Mouse (Mus musculus) cerebellum, adult 18-20 months (tissue): ENCODE data around the gene Card19.

Experiments
- DNase-seq, 2 experiments: peaks; one replicate each; pipeline ENCODE4 v3.0.0; 2021

Gene Card19

DNA sequence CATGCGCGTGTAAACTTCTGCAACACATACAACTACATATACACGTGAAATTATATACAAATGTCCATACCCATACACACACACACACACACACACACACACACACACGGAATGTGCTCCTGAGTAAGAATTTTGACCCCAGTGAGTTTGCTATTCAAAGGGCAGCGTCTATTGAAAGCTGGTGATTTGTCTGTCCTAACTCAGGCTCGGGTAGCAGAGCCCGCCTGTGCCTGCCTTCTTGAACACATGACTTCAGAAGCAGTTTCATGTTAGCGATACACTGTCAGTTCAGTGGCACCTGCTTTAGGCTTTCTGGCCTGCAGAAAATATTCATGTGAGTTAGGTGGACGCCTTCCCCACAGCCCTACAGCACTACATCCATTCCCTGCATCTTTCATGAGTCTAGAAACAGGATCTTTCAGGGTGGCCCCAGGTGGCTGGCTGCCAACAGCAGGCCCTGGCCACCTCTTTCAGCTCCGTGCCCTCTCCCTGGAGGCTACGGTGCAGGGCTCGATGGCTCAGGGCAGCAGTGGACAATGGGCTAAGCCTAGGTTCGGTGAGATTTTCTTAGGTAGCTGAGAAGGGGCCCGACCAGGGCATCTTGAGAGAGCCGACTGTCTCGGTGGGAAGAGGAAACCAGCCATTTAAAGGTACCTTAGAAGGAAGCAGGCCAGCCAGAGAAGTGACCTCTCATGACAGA, 23.5 kb downstream of the Card19 start:
- no peak for DNase-seq

DNA sequence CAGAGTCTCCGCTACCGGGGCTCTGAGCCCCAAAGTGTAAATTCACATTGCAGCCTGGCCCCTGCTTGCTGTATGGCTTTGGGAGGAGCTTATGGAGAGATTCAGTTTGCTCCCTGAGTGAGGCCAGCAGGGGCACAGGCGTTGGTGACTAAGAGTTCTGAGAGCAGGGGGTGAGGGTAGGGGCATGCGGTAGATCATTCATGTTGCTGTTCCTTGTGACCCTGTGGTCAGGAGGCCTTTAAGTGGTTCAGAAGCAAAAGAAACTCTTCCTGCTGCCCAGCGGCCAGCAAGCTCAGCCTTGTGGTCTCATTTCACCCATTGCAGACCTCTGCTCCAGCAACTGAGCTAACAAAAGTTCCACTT, 24.2 kb downstream of the Card19 start:
- DNase-seq = no peak

DNA sequence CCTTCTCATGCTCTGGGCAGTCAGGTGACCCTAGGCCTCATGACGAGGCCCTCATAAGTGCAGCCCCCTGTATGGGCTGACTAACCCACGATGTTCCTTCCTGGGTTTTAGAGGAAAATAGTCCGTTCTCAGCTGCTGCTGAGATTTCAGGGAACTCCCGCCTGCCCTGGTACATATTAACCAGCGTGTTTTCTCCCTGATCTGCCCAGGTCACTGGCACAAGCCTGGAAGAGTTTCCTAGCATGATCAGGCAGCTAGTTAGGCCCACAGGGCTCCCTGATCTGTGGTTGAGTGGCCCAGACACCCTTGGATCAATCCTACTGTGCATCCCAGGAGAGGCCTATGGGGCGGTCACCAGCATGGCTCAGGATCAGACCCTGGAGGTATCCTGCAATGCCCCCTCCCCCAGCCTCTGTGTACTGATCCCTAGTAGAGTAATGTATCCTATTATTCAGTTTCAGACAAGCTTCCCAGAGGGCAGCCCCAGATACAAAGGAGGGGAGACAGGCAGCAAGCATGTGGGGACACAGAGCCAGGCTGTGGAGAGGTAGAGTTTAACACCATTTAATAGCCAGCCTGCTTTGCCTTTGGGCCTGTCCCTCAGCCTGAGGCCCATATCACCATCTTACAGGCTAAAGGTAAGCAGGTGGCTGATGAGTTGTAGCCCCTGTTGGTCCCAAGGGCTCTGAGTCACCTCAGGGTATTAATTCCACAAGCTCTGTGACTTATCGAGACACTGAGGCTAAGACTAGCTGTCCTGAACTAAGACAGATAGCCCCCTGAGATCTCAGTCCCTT, 24.8 kb downstream of the Card19 start:
- DNase-seq = no peak

DNA sequence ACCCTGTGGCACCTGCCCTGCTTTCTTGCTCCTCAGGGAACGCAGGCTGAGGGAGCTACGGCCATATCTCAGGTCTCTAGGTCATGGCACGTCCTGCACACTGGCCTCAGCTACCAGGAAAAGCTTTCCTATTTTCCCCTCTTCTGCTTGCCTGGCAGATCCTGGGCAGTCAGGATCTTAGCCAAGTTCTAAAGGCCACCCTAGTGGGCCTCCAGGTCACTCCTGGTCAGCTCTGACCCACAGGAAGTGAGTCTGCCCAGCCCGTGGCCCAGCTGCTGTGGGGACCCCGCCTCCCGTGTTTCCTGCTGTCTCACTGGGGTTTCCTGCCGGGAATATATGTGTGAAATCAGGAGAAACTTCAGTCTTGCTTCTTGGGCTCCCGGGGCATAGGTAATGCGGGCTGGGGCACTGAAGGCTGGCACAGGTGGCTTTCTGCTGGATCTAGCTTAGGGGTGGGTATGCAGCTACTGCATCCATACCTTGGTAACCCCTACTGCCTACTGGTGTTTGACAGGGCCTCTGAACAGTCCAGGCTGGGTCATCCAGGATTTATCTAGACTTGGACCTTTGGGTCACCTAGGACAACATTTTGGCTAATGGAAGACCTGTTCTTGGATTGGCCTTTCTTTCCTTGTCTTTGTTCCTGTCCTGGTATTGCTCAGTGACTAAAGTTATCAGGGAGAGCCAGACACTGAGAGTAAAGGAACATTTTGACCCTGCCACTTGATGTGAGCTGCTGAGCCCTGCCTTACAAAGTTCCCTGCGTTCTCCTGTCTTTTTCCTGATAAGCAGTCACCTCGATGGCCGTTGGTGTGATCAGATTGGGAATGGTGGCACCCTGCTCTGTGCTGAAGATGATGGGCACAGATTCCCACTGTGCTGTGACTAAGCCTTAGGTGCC, 25.6 kb downstream of the Card19 start:
- DNase-seq = no peak

DNA sequence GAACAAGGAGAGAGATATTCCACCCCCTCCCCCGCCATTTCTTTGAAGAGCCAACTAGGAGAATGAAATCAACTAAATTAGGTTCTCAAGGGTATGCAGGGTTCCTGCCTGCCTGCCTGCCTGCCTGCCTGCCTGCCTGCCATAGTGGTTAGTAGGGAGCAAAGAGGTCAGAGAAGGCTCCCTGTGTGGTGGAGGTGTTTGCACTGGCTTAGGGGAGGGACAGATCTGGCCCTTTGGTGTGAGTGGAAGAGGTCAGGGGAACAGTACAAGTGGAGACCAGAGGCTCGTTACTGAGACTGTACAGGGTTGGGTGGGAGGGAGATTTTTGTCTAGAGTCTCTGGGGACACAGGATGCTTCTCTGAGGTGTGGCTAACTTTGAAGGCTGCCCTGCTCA, 26.9 kb downstream of the Card19 start:
- DNase-seq = no peak

DNA sequence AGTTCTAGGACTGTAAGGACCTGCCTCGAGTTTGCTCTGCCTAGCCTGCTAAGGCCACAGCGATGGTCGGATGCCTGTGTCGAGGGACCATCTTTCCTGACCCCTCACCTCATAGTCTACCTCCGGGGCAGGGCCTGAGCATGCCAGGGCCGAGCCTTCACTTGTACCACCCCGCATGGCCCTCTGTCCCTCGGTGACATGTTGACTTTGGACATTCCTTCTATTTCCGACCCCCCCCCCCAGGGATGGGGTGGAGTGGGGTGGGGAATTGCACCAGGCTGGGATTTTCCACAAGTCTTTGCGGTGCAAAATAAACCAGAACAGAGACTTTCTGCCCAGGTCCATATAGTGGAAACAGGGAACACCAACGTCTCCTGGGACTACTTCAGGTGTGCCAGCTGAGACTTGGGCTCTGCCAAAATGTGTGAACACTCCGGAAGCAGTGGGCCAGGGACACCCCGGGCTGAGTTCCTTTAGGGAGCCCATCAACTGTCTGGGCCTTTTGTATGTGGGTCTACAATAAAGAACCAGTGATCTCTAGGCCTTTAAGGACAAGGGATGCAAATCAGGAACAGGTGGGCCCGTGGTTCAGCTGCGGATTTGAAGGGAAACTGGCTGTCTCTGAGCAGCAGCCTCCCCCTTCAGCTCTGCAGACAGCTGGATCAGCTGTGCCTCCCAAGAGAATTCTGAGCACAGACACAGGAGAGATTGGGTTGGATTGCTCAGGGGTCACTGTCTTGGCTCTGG, 27.4 kb downstream of the Card19 start:
- no peak for DNase-seq

DNA sequence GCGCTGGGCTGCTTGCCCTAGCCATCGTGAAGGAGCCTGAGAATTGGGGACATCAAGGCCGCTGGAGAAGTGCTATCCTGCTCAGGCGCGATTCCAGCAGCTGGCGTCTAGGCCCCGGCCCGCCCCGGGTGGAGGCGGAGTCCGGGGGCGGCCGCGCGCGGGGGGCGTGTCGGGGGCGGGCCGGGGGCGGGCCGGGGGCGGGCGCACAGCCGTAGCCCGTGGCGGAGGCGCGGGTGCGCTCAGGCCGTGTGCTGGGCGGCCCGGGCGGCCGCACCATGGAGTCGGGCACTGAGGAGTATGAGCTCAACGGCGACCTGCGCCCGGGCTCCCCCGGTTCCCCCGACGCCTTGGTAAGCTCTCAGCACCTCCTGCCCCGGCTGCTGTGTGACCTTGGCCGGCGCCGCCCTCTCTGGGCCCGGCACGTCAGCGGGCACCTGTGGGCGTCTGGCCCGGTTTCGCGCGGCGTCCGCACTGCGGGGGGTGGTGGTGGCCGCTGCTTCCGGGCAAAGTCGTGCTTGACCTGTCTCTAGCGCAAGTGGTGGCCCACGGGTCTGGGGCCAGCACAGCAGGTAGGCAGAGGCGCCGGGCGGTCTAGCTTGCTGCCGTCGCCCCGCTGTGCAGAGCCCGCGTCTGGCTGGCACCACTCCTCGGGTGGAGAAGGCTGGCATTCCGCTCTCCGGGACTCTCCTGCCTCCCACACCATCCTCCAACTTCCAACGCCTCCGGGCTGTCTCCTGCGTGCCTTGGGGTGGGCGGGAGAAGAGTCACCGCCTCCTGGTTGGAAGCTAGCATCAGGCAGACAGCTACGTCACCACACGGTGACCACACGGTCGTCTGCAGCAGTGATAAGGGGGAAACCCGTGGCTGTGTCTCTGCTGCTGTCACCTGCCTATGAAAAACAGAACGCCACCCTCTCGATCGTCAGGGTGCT, 28.3 kb downstream of the Card19 start, which contains the start of gene Ninj1:
Gene Ninj1 (plus strand): TSS at position 198 of the 931 bp plus-strand sequence.
- peak; percentile 78 to 81 for DNase-seq

DNA sequence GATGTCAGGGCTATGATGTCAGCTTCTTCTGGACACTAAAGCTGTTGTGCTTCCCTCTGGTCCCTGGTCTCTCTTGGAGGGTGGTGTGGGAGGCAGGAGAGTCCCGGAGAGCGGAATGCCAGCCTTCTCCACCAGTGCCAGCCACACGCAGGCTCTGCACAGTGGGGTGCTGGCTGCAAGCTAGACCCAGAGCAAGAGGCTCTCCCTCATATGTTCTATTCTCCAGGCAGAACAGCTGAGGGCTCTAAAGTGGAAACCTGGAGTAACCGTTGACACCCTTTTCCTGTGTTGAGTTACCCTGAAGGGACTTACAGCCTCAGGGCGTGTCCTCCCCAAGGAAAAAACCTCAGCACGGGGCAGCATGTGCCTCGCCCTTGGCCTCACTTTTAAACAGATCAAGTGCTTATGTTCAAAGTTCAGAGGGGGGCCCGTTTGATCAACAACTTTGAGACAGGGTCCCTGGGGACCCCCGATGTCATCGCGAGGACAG, 29.0 kb downstream of the Card19 start:
- DNase-seq = no peak

DNA sequence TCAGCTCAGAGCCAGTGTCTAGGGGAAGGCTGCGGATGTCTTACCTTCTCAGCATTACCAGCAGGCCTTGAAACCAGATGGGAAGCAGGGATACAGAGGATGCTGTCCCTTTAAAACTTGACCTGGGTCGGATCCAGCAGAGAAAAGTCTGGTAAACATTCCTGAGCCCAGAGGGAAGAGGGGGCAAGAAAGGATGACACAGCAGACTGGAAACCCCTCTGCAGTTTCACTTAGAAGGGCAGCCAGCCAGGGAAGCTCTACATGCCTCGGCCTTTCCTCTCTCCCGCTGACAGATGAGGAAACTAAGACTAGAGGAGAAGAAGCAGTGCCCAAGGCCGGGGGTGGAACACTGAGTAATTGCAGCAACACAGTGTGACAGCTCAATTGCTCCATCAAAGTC, 32.2 kb downstream of the Card19 start:
- no peak for DNase-seq

DNA sequence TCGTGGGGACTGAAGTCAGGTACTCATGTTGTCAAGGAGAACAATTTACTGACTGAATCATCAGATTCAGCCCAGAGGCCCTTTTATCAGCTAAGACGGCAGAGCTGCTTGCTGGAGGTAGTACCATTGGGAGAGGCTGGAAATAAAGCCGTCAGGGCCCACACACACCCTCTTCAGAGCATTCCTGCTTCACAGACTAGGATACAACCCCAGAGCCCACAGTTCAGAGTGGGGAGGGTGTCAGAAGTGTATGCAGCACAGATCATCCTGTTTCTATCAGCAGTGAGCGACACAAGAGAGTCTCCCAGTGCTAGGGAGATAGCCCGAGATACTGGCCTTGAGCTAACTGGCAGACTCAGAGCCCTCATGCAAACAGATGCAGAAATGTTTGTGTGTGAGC, 32.7 kb downstream of the Card19 start:
- no peak for DNase-seq

DNA sequence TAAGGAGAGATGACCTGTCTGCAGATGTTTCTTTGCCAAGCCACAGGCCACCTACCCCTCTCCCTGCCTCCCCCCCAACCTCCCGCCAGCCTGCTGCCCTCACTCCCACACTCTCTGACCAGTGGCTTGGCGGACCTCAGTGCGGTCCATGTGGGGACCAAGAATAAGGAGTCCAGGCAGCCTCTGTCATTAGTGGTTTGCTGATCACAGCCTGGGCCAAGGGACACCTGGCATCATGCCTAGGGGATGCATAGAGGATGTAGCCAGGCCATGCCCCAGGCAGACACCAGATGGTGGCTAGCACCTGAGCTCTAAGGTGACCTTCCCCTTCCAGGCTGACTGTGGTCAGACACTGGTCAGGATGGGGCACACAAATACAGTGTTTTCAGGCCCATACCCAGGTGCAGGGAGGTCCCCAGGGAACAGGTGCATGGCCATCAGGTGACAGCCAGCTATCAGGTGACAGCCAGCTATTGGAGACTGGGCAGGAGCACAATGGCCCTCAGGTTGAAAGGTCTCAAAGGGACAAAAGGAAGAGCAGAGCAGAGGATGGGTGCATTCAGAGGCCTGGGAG, 34.3 kb downstream of the Card19 start:
- peak; percentile 83 to 85 for DNase-seq

DNA sequence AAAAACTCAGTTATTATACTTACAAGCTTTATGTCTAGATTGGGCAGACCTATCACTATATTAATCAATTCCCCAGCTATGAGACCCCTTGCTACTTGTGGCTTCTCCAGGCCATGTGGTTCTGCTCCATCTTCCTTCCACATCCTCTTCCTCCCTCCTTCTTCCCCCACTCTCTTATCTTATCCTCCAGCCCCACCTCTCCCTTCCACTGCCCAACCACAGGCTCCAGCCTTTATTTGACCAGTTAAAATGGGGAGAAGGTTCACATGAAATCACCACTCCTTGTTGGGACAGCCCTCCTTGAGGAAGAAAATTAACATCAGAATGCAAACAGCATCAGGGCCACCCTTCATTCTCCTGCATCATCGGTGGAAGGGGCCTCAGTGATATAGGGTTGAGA, 35.1 kb downstream of the Card19 start:
- no peak for DNase-seq

DNA sequence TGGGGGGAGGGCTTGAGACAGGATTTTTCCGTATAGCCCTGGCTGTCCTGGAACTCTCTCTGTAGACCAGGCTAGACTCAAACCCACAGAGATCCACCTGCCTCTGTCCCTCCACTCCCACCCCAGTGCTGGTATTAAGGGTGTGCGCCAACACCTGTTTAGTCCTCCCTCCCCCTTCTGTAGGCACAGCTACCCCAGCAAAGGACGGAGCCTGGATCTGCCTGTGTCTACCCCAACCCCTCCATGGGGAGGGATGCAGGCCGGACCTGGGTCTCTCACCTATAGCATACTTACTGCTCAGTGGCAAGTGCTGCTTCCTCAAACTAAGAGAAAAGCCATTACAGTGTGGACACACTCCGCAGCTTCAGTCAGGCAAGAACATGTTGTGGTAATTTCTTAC, 35.6 kb downstream of the Card19 start:
- no peak for DNase-seq

DNA sequence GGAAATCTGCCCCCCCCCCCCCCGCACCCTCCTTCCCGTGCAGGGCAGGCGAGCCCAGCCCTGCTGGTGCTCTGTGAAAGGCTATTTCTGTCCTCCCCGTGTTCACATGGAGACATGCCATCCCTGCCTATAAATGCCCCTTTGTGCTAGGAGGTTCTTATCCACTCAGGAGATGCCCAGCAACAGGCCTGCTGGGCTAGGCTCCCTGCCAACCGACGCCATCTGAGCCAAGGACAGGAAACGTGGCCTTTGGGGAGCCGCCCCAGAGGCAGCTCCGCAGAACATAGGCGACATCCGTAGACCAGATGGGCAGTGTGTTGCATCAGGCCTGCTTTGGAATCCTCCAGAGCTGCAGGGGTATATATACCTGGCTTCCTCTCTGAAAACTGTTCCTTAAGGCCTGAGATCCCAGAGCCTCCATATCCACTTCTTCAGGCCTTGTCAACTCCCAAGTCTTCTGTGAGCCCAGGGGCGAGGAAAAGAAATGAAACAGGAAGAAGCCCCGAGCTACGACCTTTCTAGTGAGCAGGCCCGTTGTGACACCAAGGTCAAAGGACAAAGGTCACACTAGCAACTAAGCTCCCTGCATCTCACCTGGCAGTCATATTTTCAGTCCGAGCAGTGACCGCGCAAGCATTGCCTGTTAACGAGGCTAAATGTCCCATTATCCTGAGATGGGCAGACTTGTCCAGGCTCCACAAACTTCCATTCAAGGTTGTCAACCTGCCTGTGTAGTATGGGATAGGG, 36.8 kb downstream of the Card19 start:
- DNase-seq = peak; percentile 90

DNA sequence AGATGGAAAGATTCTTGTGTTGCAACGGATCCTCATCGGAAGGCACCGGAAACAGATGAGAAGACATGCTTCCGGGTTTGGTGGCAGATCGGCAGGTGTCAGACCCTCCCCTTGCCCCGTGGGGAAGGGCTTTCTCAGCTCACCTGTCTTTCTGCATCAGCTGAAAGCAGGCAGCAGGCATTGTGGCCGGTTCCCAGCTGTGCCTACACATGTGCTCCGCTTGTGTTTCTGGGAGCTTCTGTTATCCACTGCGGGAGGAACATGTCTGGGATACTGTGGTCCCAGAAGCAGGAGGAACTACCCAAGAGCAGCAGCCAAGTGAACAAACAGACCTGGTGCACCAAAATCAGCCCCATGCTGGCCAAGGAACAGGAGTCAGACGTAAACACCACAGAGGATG, 40.3 kb downstream of the Card19 start:
- no peak for DNase-seq

DNA sequence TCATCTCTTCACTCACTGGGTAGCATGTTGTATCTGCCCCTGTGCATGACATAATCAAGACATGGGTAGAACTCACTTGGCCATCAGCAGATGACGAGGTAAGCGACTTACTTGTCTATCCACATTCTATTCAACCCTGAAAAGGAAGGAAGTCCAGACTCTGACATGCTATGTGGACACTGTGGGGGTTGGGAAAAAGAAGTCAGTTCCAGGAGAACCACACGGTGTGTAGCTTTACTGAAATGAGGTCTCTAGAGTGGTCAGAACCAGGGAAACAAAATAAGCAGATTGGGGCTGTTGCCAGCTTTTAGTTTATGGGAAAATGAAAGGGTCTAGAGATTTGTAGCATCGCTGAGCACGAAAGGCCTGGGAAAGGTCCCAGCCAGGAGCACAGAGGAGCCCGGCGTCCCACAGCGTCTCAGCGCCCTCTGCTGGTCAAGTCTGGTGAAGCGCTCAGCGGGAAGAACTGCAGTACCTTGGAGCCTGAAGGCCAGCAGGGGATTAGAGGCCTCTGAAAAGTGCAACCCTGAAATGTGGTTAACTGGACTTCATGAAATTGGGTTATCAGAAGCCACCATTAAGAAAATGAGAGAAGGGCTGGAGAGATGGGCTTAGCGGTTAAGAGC, 42.8 kb downstream of the Card19 start:
- DNase-seq = peak; percentile 91 to 96

DNA sequence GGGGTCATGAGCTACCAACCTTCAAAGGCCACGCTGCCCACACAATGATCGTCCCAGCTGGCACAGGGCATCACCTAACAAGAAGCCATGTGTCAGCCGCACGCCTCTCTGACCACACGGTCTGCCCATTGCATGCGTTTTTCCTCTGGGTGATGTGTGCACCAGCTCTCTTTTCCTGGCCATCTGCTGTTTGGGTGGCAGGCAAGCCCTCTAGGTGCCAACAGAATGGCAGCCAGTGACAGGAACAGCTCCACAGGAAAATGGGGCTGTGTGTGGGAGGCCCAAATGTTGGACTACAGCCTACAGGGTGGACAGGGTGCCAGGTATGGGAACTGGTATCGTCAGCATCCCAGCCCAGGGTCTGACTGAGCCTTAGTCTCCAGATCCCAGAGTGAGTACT, 43.5 kb downstream of the Card19 start:
- peak; percentile 84 to 88 for DNase-seq

DNA sequence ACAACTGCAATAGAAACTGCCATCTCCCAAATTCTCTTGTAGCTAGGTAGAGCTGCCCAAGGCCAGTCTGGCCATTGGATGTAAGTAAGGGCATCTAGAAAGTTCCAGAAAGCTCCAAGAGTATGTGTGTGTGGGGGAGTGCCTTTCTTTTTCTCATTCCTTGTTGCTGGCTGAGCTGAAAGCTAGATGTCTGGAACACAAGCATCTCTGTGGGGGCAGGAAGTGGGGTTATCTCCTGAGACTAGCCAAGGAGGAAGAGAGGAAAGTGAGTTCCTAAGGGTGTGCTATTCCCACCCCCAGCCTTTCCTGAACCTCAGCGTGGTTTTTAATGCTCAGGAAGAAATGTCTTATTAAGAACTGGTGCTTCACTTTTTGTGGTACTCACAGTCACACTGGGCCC, 44.1 kb downstream of the Card19 start:
- DNase-seq = no peak

DNA sequence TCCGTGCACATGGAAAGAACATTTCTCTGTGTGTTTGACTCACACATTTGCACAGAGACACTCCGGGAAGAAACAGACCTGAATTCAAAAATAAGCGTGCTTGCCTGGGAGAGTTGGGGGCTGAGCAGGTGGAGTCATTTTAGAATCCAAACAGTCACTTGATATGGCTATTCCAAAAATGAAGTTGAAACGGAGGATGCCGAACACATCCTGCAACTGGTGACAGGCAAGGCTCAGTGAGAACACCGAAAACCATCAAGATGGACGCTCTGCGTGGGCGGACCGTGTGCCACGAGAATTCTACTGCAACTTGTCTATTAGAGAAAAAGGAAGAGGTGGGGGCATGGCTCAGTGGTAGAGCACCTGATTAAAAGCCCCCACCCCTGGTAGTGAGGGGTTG, 45.2 kb downstream of the Card19 start:
- no peak for DNase-seq
